In genomic region chr1:130192190-130193028, GRCm38 (mm10) we compare ENCODE assay signal across 8 mouse cellular contexts.
A peak's percentile ranks its signal among the peaks of the same experiment; 100 is the strongest.
DNase-seq lines count a peak whose midpoint lies in the region; ATAC-seq lines count a peak whose summit lies in the region.

No protein-coding gene starts in this region.

- no peaks in the 10 kb centered on the region for H3K9me3 ChIP-seq in midbrain, embryonic 11.5 days (ENCODE audit: control insufficient read depth, low read length)

- no peaks in the 10 kb centered on the region for H3K4me1 ChIP-seq in midbrain, embryonic 11.5 days (ENCODE audit: control insufficient read depth, insufficient read depth, low read length)

- no peak overlapping the region for H3K4me3 ChIP-seq in midbrain, embryonic 11.5 days (ENCODE audit: low read depth, low read length)

- no peak overlapping the region for H3K27ac ChIP-seq in midbrain, embryonic 11.5 days (ENCODE audit: low read depth, low read length)

- H3K4me2 ChIP-seq in midbrain, embryonic 11.5 days: no peak overlapping the region

- DNase-seq in thymus, postnatal 25 days: peak; percentile 2
- no peak for DNase-seq in thymus, postnatal 4 days
- DNase-seq in cerebellum, postnatal 14 days: peak; percentile 68 to 70
- peak; percentile 29 to 57 for DNase-seq in layer of hippocampus, postnatal 14 days (ENCODE audit: low spot score in 2 of 2)
- DNase-seq in midbrain, embryonic 11.5 days (ENCODE audit: low spot score, missing footprints): no peak
- no peak for DNase-seq in gastrocnemius, adult 8-10 months (ENCODE audit: low spot score in 2 of 2)
- no peak for DNase-seq in natural killer cell, adult 2 months (ENCODE audit: low spot score in 2 of 2)

- WGBS in midbrain, embryonic 11.5 days: 51% methylated on average over 6 of the region's 6 CpGs

- no peaks in the 10 kb centered on the region for H3K36me3 ChIP-seq in midbrain, embryonic 11.5 days (ENCODE audit: control insufficient read depth, insufficient read depth, low read length)

- H3K9ac ChIP-seq in midbrain, embryonic 11.5 days (ENCODE audit: low read length): no peak overlapping the region

- no peaks in the 10 kb centered on the region for H3K27me3 ChIP-seq in midbrain, embryonic 11.5 days (ENCODE audit: control insufficient read depth, insufficient read depth, low read length)

- ATAC-seq in granulocyte monocyte progenitor cell, adult 5-6 weeks (replicated peaks; ENCODE audit: poor library complexity, severe bottlenecking): peak; percentile 56; the same call in 1 of the 2 replicates
- ATAC-seq in midbrain, embryonic 11.5 days (ENCODE audit: low FRiP score): peak; percentile 75; the same call in 1 of the 2 replicates

Comparison
In these comparisons a context has a peak if more than half of its experiments do, and no peak if none do; other contexts are left out.
1. DNase-seq: peak in thymus, postnatal 25 days (single experiment), cerebellum, postnatal 14 days (2 of 2) and layer of hippocampus, postnatal 14 days (2 of 2); none in thymus, postnatal 4 days (single experiment), midbrain, embryonic 11.5 days (single experiment), gastrocnemius, adult 8-10 months (0 of 2) and natural killer cell, adult 2 months (0 of 2).